Mouse (Mus musculus): ENCODE results near the gene Serpina3b. TPM values are rescaled to one million over a fixed set of nuclear protein-coding genes. Genes with fewer than 3 reads are reported as not detected.

Serpina3b gene
- polyA plus RNA-seq, 1 experiment from 2014 or later, result 0.12 TPM

GRCm38 (mm10) chr12:104145571-104145970, 17.8 kb downstream of the Serpina3b start:
- no peaks in the 10 kb centered on the region for H3K27me3 ChIP-seq (replicated peaks; ENCODE audit: control insufficient read depth, insufficient read depth, low read length)
- no peak overlapping the region for H3K4me2 ChIP-seq
- H3K36me3 ChIP-seq (ENCODE audit: control insufficient read depth, insufficient read depth, low read length), result no peaks in the 10 kb centered on the region
- no peak for ATAC-seq (replicated peaks; ENCODE audit: low FRiP score)
- no peak overlapping the region for H3K9ac ChIP-seq (ENCODE audit: low read depth, low read length)
- no peak overlapping the region for H3K27ac ChIP-seq (ENCODE audit: low read depth, low read length)
- no peak overlapping the region for H3K4me3 ChIP-seq (ENCODE audit: low read depth, low read length)
- 67% methylated on average over 2 of the region's 2 CpGs for whole genome bisulfite sequencing
- no peak for DNase-seq (ENCODE audit: low spot score)
- no peaks in the 10 kb centered on the region for H3K9me3 ChIP-seq (ENCODE audit: control insufficient read depth, low read length)
- H3K4me1 ChIP-seq (replicated peaks; ENCODE audit: control insufficient read depth, insufficient read depth, low read length), result no peaks in the 10 kb centered on the region

- no peaks in the 10 kb centered on the region for H3K27me3 ChIP-seq (replicated peaks; ENCODE audit: control insufficient read depth, insufficient read depth, low read length)
- ATAC-seq (replicated peaks; ENCODE audit: low FRiP score) (no peak), DNase-seq (ENCODE audit: low spot score) (peak; percentile 20)
- no peaks in the 10 kb centered on the region for H3K36me3 ChIP-seq (ENCODE audit: control insufficient read depth, insufficient read depth, low read length)
- H3K27ac ChIP-seq (ENCODE audit: low read depth, low read length), result no peak overlapping the region
- H3K9me3 ChIP-seq (ENCODE audit: control insufficient read depth, low read length), result no peaks in the 10 kb centered on the region
- H3K4me1 ChIP-seq (replicated peaks; ENCODE audit: control insufficient read depth, insufficient read depth, low read length), result no peaks in the 10 kb centered on the region
- H3K4me3 ChIP-seq (ENCODE audit: low read depth, low read length), result no peak overlapping the region
- WGBS, result 67% methylated on average over 2 of the region's 2 CpGs
- H3K4me2 ChIP-seq, result no peak overlapping the region
- no peak overlapping the region for H3K9ac ChIP-seq (ENCODE audit: low read depth, low read length)
Measured at GRCm38 (mm10) chr12:104151989-104152388, 24.2 kb downstream of the Serpina3b start.

- no peak overlapping the region for H3K9ac ChIP-seq (ENCODE audit: low read depth, low read length)
- DNase-seq (ENCODE audit: low spot score) (no peak), ATAC-seq (replicated peaks; ENCODE audit: low FRiP score) (no peak)
- no peak overlapping the region for H3K4me2 ChIP-seq
- no peak overlapping the region for H3K4me3 ChIP-seq (ENCODE audit: low read depth, low read length)
- H3K4me1 ChIP-seq (replicated peaks; ENCODE audit: control insufficient read depth, insufficient read depth, low read length), result no peaks in the 10 kb centered on the region
- H3K36me3 ChIP-seq (ENCODE audit: control insufficient read depth, insufficient read depth, low read length), result no peaks in the 10 kb centered on the region
- no peak overlapping the region for H3K27ac ChIP-seq (ENCODE audit: low read depth, low read length)
- WGBS, result 74% methylated on average over 3 of the region's 3 CpGs
- H3K9me3 ChIP-seq (ENCODE audit: control insufficient read depth, low read length), result no peaks in the 10 kb centered on the region
- no peaks in the 10 kb centered on the region for H3K27me3 ChIP-seq (replicated peaks; ENCODE audit: control insufficient read depth, insufficient read depth, low read length)
Measured at GRCm38 (mm10) chr12:104153041-104153645, 25.3 kb downstream of the Serpina3b start.

GRCm38 (mm10) chr12:104153656-104154055, 25.9 kb downstream of the Serpina3b start, which contains the start of gene Serpina3c:
TSS of gene Serpina3c (minus strand) at chr12:104153870.
- WGBS, result 86% methylated on average over 2 of the region's 2 CpGs

GRCm38 (mm10) chr12:104174747-104175146, 47.0 kb downstream of the Serpina3b start:
- Histone ChIP-seq H3K27me3 (replicated peaks; ENCODE audit: control insufficient read depth, insufficient read depth, low read length) (no peaks in the 10 kb centered on the region), H3K4me3 (ENCODE audit: low read depth, low read length) (no peak overlapping the region), H3K4me1 (replicated peaks; ENCODE audit: control insufficient read depth, insufficient read depth, low read length) (no peaks in the 10 kb centered on the region), H3K9ac (ENCODE audit: low read depth, low read length) (no peak overlapping the region), H3K4me2 (no peak overlapping the region), H3K9me3 (ENCODE audit: control insufficient read depth, low read length) (no peaks in the 10 kb centered on the region), H3K27ac (ENCODE audit: low read depth, low read length) (no peak overlapping the region), H3K36me3 (ENCODE audit: control insufficient read depth, insufficient read depth, low read length) (no peaks in the 10 kb centered on the region)
- WGBS, result 58% methylated on average over 3 of the region's 3 CpGs
- no peak for DNase-seq (ENCODE audit: low spot score)
- ATAC-seq (replicated peaks; ENCODE audit: low FRiP score), result no peak

More at GRCm38 (mm10) chr12:104153656-104154055, 25.9 kb downstream of the Serpina3b start, which contains the start of gene Serpina3c:
- no peak within 1 kb of the TSS for H3K27ac ChIP-seq (ENCODE audit: low read depth, low read length)
- H3K9ac ChIP-seq (ENCODE audit: low read depth, low read length), result no peak within 1 kb of the TSS
- ATAC-seq (replicated peaks; ENCODE audit: low FRiP score) (no peak), DNase-seq (ENCODE audit: low spot score) (no peak)
- no peaks in the 10 kb centered on the region for H3K36me3 ChIP-seq (ENCODE audit: control insufficient read depth, insufficient read depth, low read length)
- H3K27me3 ChIP-seq (replicated peaks; ENCODE audit: control insufficient read depth, insufficient read depth, low read length), result no peaks in the 10 kb centered on the region
- no peaks in the 10 kb centered on the region for H3K9me3 ChIP-seq (ENCODE audit: control insufficient read depth, low read length)
- H3K4me3 ChIP-seq (ENCODE audit: low read depth, low read length), result no peak within 1 kb of the TSS
- no peaks in the 10 kb centered on the region for H3K4me1 ChIP-seq (replicated peaks; ENCODE audit: control insufficient read depth, insufficient read depth, low read length)
- no peak within 1 kb of the TSS for H3K4me2 ChIP-seq

- DNase-seq (ENCODE audit: low spot score) (no peak), ATAC-seq (replicated peaks; ENCODE audit: low FRiP score) (no peak)
- H3K4me1 ChIP-seq (replicated peaks; ENCODE audit: control insufficient read depth, insufficient read depth, low read length), result no peaks in the 10 kb centered on the region
- no peaks in the 10 kb centered on the region for H3K9me3 ChIP-seq (ENCODE audit: control insufficient read depth, low read length)
- no peak overlapping the region for H3K27ac ChIP-seq (ENCODE audit: low read depth, low read length)
- no peak overlapping the region for H3K9ac ChIP-seq (ENCODE audit: low read depth, low read length)
- H3K36me3 ChIP-seq (ENCODE audit: control insufficient read depth, insufficient read depth, low read length), result no peaks in the 10 kb centered on the region
- WGBS, result 70% methylated on average over 3 of the region's 3 CpGs
- no peaks in the 10 kb centered on the region for H3K27me3 ChIP-seq (replicated peaks; ENCODE audit: control insufficient read depth, insufficient read depth, low read length)
- H3K4me3 ChIP-seq (ENCODE audit: low read depth, low read length), result no peak overlapping the region
- H3K4me2 ChIP-seq, result no peak overlapping the region
Measured at GRCm38 (mm10) chr12:104175636-104176035, 47.8 kb downstream of the Serpina3b start.

- H3K9me3 ChIP-seq (ENCODE audit: control insufficient read depth, low read length), result no peaks in the 10 kb centered on the region
- H3K4me1 ChIP-seq (replicated peaks; ENCODE audit: control insufficient read depth, insufficient read depth, low read length), result no peaks in the 10 kb centered on the region
- DNase-seq (ENCODE audit: low spot score) (no peak), ATAC-seq (replicated peaks; ENCODE audit: low FRiP score) (no peak)
- H3K4me3 ChIP-seq (ENCODE audit: low read depth, low read length), result no peak overlapping the region
- no peaks in the 10 kb centered on the region for H3K27me3 ChIP-seq (replicated peaks; ENCODE audit: control insufficient read depth, insufficient read depth, low read length)
- no peaks in the 10 kb centered on the region for H3K36me3 ChIP-seq (ENCODE audit: control insufficient read depth, insufficient read depth, low read length)
- H3K9ac ChIP-seq (ENCODE audit: low read depth, low read length), result no peak overlapping the region
- H3K4me2 ChIP-seq, result no peak overlapping the region
- no peak overlapping the region for H3K27ac ChIP-seq (ENCODE audit: low read depth, low read length)
Measured at GRCm38 (mm10) chr12:104178577-104178976, 50.8 kb downstream of the Serpina3b start.

GRCm38 (mm10) chr12:104178987-104179386, 51.2 kb downstream of the Serpina3b start:
- no peak for DNase-seq (ENCODE audit: low spot score)
- no peaks in the 10 kb centered on the region for H3K9me3 ChIP-seq (ENCODE audit: control insufficient read depth, low read length)
- no peaks in the 10 kb centered on the region for H3K36me3 ChIP-seq (ENCODE audit: control insufficient read depth, insufficient read depth, low read length)
- ATAC-seq (replicated peaks; ENCODE audit: low FRiP score), result no peak
- no peak overlapping the region for H3K4me3 ChIP-seq (ENCODE audit: low read depth, low read length)
- no peak overlapping the region for H3K9ac ChIP-seq (ENCODE audit: low read depth, low read length)
- no peaks in the 10 kb centered on the region for H3K4me1 ChIP-seq (replicated peaks; ENCODE audit: control insufficient read depth, insufficient read depth, low read length)
- WGBS, result 79% methylated on average over 2 of the region's 2 CpGs
- no peak overlapping the region for H3K4me2 ChIP-seq
- no peak overlapping the region for H3K27ac ChIP-seq (ENCODE audit: low read depth, low read length)
- H3K27me3 ChIP-seq (replicated peaks; ENCODE audit: control insufficient read depth, insufficient read depth, low read length), result no peaks in the 10 kb centered on the region

- no peak for ATAC-seq (replicated peaks; ENCODE audit: low FRiP score)
- H3K27me3 ChIP-seq (replicated peaks; ENCODE audit: control insufficient read depth, insufficient read depth, low read length), result no peaks in the 10 kb centered on the region
- 73% methylated on average over 4 of the region's 4 CpGs for WGBS
- no peak overlapping the region for H3K4me3 ChIP-seq (ENCODE audit: low read depth, low read length)
- no peak overlapping the region for H3K9ac ChIP-seq (ENCODE audit: low read depth, low read length)
- no peaks in the 10 kb centered on the region for H3K9me3 ChIP-seq (ENCODE audit: control insufficient read depth, low read length)
- no peaks in the 10 kb centered on the region for H3K4me1 ChIP-seq (replicated peaks; ENCODE audit: control insufficient read depth, insufficient read depth, low read length)
- H3K4me2 ChIP-seq, result no peak overlapping the region
- DNase-seq (ENCODE audit: low spot score), result no peak
- no peak overlapping the region for H3K27ac ChIP-seq (ENCODE audit: low read depth, low read length)
- no peaks in the 10 kb centered on the region for H3K36me3 ChIP-seq (ENCODE audit: control insufficient read depth, insufficient read depth, low read length)
Measured at GRCm38 (mm10) chr12:104185046-104185445, 57.2 kb downstream of the Serpina3b start.
